Mouse (Mus musculus): ENCODE results near the gene Irs1. TPM values are rescaled to one million over a fixed set of nuclear protein-coding genes. Genes with fewer than 3 reads are reported as not detected.

Gene Irs1
- polyA plus RNA-seq, 2 experiments = 0.66 to 0.94 TPM

GRCm38 (mm10) chr1:82292771-82293170, 1.6 kb upstream of the Irs1 start:
- no peak for DNase-seq (ENCODE audit: low read depth in 3 of 3, low spot score in 3 of 3)
- no peaks in the 10 kb centered on the region for H3K36me3 ChIP-seq (replicated peaks; ENCODE audit: control insufficient read depth, insufficient read depth, low read depth)
- H3K4me1 ChIP-seq (replicated peaks; ENCODE audit: control insufficient read depth in 2 of 2, insufficient read depth in 2 of 2, low read length in 1 of 2) = no peaks in the 10 kb centered on the region
- no peak for ATAC-seq (ENCODE audit: insufficient read depth)
- TF ChIP-seq CTCF (IDR thresholded peaks at IDR 0.05; ENCODE audit: low read depth) (no peak), EP300 (IDR thresholded peaks at IDR 0.05; ENCODE audit: low read depth) (no peak)
- peak overlapping the region; percentile 57 for H3K4me2 ChIP-seq (ENCODE audit: low read depth)
- H3K4me3 ChIP-seq (ENCODE audit: insufficient read depth in 1 of 2, low read depth in 2 of 2, low read length in 2 of 2) = 0 out of 4 replicates have a peak overlapping the region, but pooled peaks of 1 of the 2 experiments have one; percentile 11
- H3K9ac ChIP-seq (replicated peaks) = no peak overlapping the region
- no peaks in the 10 kb centered on the region for H3K9me3 ChIP-seq (ENCODE audit: control insufficient read depth, low read length)
- 2% methylated on average over 13 of the region's 13 CpGs for WGBS (ENCODE audit: insufficient replicate concordance)
- H3K27me3 ChIP-seq (ENCODE audit: control insufficient read depth, insufficient read depth, low read length) = peaks cover 52% of the 10 kb centered on the region
- H3K27ac ChIP-seq = no peak overlapping the region

- DNase-seq (ENCODE audit: low read depth in 3 of 3, low spot score in 3 of 3) (no peak), ATAC-seq (ENCODE audit: insufficient read depth) (0 out of 2 replicates have a peak, but pooled peaks have one; percentile 5)
- 3% methylated on average over 23 of the region's 23 CpGs for WGBS (ENCODE audit: insufficient replicate concordance)
- peak overlapping the region; percentile 57 for H3K4me2 ChIP-seq (ENCODE audit: low read depth)
- TF ChIP-seq CTCF (IDR thresholded peaks at IDR 0.05; ENCODE audit: low read depth) = no peak
- no peak for TF ChIP-seq EP300 (IDR thresholded peaks at IDR 0.05; ENCODE audit: low read depth)
- H3K27me3 ChIP-seq (ENCODE audit: control insufficient read depth, insufficient read depth, low read length) = peaks cover 52% of the 10 kb centered on the region
- no peaks in the 10 kb centered on the region for H3K36me3 ChIP-seq (replicated peaks; ENCODE audit: control insufficient read depth, insufficient read depth, low read depth)
- no peak overlapping the region for H3K27ac ChIP-seq
- H3K4me1 ChIP-seq (replicated peaks; ENCODE audit: control insufficient read depth in 2 of 2, insufficient read depth in 2 of 2, low read length in 1 of 2) = no peaks in the 10 kb centered on the region
- no peak overlapping the region for H3K9ac ChIP-seq (replicated peaks)
- H3K4me3 ChIP-seq (ENCODE audit: insufficient read depth in 1 of 2, low read depth in 2 of 2, low read length in 2 of 2) = peak overlapping the region; percentile 24 to 48; a peak in 3 of 4 replicates
- H3K9me3 ChIP-seq (ENCODE audit: control insufficient read depth, low read length) = no peaks in the 10 kb centered on the region
These were observed 905 bp upstream of the Irs1 start for GRCm38 (mm10) chr1:82291930-82292712.

- H3K4me1 ChIP-seq (replicated peaks; ENCODE audit: control insufficient read depth in 2 of 2, insufficient read depth in 2 of 2, low read length in 1 of 2) = no peaks in the 10 kb centered on the region
- no peaks in the 10 kb centered on the region for H3K36me3 ChIP-seq (replicated peaks; ENCODE audit: control insufficient read depth, insufficient read depth, low read depth)
- TF ChIP-seq CTCF (IDR thresholded peaks at IDR 0.05; ENCODE audit: low read depth) (no peak), EP300 (IDR thresholded peaks at IDR 0.05; ENCODE audit: low read depth) (no peak)
- peak overlapping the region; percentile 48 to 52 for H3K4me3 ChIP-seq (ENCODE audit: insufficient read depth in 1 of 2, low read depth in 2 of 2, low read length in 2 of 2)
- peaks cover 53% of the 10 kb centered on the region for H3K27me3 ChIP-seq (ENCODE audit: control insufficient read depth, insufficient read depth, low read length)
- ATAC-seq (ENCODE audit: insufficient read depth) (peak; percentile 10; the same call in 1 of the 2 replicates), DNase-seq (ENCODE audit: low read depth in 3 of 3, low spot score in 3 of 3) (no peak)
- H3K9me3 ChIP-seq (ENCODE audit: control insufficient read depth, low read length) = no peaks in the 10 kb centered on the region
- peak overlapping the region; percentile 57 for H3K4me2 ChIP-seq (ENCODE audit: low read depth)
- WGBS (ENCODE audit: insufficient replicate concordance) = under 1% methylated on average over 31 of the region's 31 CpGs
- no peak overlapping the region for H3K27ac ChIP-seq
- H3K9ac ChIP-seq (replicated peaks) = no peak overlapping the region
These were observed 479 bp downstream of the Irs1 start for GRCm38 (mm10) chr1:82290723-82291150.

- 2% methylated on average over 45 of the region's 45 CpGs for WGBS (ENCODE audit: insufficient replicate concordance)
- peak overlapping the region; percentile 57 for H3K4me2 ChIP-seq (ENCODE audit: low read depth)
- H3K4me3 ChIP-seq (ENCODE audit: insufficient read depth in 1 of 2, low read depth in 2 of 2, low read length in 2 of 2) = peak overlapping the region; percentile 48 to 52
- DNase-seq (ENCODE audit: low read depth in 3 of 3, low spot score in 3 of 3) (no peak), ATAC-seq (ENCODE audit: insufficient read depth) (no peak)
- H3K27me3 ChIP-seq (ENCODE audit: control insufficient read depth, insufficient read depth, low read length) = peaks cover 54% of the 10 kb centered on the region
- H3K36me3 ChIP-seq (replicated peaks; ENCODE audit: control insufficient read depth, insufficient read depth, low read depth) = no peaks in the 10 kb centered on the region
- no peaks in the 10 kb centered on the region for H3K4me1 ChIP-seq (replicated peaks; ENCODE audit: control insufficient read depth in 2 of 2, insufficient read depth in 2 of 2, low read length in 1 of 2)
- TF ChIP-seq EP300 (IDR thresholded peaks at IDR 0.05; ENCODE audit: low read depth) (no peak), CTCF (IDR thresholded peaks at IDR 0.05; ENCODE audit: low read depth) (no peak)
- H3K9me3 ChIP-seq (ENCODE audit: control insufficient read depth, low read length) = no peaks in the 10 kb centered on the region
- no peak overlapping the region for H3K27ac ChIP-seq
- H3K9ac ChIP-seq (replicated peaks) = no peak overlapping the region; the same call in 1 of the 2 replicates
These were observed 1.1 kb downstream of the Irs1 start for GRCm38 (mm10) chr1:82289990-82290681.

Data from liver, embryonic 14.5 days (tissue).